Mouse (Mus musculus) ES-CJ7 (cell line): ENCODE results near the gene Alox12b.

Experiments used
- DNase-seq: peaks from one replicate; pipeline ENCODE4 v3.0.0; 2011; ENCODE audit warnings: low read depth, low spot score

The Alox12b gene

GRCm38 (mm10) chr11:69172606-69173005 lies 15.8 kb downstream of the Alox12b start:
- DNase-seq = no peak

DNA sequence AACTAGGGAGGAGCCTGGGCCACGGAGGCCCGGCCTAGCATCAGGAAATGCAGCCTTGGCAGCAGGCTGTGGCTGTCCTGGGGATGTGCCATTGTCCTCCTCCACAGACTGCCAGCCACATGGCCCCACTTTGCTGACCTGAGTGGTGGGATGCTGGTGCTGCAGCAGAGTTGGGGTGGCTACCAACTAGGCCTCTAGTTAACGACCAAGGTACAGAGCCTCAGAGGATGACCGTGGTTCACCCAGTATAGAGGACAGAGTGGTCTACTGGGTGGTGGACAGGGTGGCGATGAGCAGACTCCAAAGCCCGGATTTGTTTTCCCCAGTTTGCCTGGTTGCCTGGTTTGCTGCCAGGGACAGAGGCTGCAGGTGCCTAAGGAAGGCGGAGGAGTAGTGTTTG lies 17.9 kb downstream of the Alox12b start:
- DNase-seq = no peak

- no peak for DNase-seq
Measured at GRCm38 (mm10) chr11:69178525-69178924, 21.7 kb downstream of the Alox12b start.

- DNase-seq = no peak
Measured at GRCm38 (mm10) chr11:69179512-69179911, 22.7 kb downstream of the Alox12b start.

- DNase-seq = peak; percentile 28
Measured at GRCm38 (mm10) chr11:69180120-69180519, 23.3 kb downstream of the Alox12b start.

DNA sequence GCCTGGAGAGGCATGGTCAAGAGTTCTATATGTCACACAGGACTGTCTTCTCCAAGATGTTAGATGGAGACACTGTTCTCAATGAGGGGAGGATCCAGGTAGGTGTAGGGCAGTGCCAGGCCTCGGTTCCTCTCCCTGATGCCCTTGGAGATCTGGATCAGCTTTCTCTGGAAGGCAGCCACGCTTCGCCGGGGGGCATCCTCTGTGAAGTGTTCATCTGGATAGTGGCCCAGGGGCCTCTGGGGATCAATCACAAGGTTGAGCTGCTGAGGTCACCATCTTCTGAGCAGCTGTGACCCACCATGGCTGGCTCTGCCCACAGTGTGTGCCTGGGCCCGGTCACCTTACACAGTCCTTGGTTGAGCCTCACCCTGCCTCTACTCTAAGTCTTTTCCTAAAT lies 28.2 kb downstream of the Alox12b start:
- no peak for DNase-seq

DNA sequence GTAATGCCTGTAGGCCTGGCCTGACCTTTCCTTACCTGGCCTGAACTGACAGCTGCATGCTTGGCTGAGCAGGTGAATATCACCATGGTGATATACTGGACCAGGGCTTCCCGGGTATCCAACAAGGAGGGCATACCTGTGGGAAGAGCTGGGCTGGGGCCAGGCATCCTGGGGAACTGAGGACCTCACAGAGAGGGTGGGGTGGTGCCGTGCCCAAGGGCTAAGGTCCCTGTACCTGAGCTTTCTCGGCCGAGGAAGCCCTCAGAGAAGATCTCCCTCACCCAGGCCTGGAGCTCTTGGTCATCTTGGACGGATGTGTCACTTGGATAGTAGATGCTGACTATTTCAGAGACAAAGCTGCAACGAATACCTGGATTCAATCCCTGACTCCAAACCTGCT lies 29.1 kb downstream of the Alox12b start:
- DNase-seq = no peak

DNA sequence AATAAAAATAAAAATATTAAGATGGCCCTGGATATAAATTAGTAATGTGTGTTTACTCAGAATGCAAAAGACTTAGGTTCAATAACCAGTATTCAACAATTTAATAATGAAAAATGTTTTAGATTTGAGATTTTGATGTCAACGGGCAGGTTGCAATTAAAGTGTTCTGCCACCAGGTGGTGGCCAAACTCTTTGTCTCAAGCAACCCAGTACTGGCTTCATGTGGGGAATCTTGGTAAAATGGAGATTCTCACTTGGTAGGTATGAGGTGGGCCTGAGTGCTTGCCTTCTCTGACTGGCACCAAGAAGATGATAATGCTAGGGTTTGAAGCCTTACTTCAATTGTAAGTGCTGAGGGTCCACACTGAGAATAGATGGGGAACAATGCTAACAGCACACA lies 36.1 kb downstream of the Alox12b start:
- DNase-seq = peak; percentile 40

GRCm38 (mm10) chr11:69196766-69197165 lies 40.0 kb downstream of the Alox12b start:
- DNase-seq = peak; percentile 56

- DNase-seq = no peak
Measured at GRCm38 (mm10) chr11:69197194-69197593, 40.4 kb downstream of the Alox12b start.

GRCm38 (mm10) chr11:69197743-69198142 lies 41.0 kb downstream of the Alox12b start, which contains the start of gene Alox8:
Alox8 (minus strand) TSS chr11:69197843.
- DNase-seq = no peak

DNA sequence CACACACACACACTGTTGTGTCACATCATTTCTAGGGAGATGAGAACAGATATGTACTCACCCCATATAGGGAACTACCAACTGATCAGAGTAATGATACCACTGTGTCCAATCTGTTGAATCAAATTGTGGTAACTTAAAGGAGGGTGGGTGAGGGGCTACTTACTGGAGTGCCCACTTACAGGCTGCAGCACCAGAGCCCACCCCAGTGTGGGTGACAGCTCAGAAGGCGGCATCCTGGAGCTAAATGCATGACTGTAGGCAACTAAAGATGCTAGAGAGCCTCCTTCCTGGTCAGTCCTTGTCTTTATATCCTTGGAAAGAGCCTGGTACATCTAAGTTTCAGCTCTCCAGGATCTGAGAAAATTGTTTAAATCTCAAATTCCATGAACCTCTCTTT lies 42.5 kb downstream of the Alox12b start:
- no peak for DNase-seq

DNA sequence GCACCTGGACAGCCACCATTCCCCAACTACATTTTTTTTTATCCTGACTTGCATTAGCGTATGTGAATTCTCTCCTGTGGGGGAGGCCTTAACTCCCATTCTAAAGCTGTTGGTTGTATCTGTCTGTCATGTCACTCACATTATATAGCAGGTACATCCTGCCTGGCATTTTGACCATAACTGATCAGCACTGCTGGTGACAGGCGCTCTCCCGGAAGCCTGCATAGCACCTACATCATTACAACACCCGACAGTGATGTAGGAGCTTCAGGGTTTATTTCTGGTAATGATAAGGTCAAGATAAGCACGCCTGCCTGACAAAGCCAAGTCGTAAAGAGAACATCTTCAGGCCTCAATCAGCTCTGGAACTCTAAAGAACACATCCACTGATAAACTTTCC lies 43.4 kb downstream of the Alox12b start:
- no peak for DNase-seq

GRCm38 (mm10) chr11:69202469-69203230 lies 45.9 kb downstream of the Alox12b start:
- DNase-seq = no peak

DNA sequence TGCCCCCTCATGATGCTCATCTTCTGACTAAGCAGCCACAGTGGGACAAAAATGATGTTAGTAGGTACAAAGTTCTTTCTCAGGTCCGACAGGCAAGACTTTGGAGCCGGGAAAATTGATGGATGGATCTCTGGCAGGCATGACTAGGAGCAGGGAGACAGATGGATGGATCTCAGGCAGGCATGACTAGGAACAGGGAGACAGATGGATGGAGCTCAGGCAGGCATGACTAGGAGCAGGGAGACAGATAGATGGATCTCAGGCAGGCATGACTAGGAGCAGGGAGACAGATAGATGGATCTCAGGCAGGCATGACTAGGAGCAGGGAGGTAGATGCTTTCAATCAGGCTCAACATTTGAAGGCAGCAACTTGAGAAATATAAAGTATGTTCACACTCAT lies 54.6 kb downstream of the Alox12b start:
- DNase-seq = peak; percentile 65

DNA sequence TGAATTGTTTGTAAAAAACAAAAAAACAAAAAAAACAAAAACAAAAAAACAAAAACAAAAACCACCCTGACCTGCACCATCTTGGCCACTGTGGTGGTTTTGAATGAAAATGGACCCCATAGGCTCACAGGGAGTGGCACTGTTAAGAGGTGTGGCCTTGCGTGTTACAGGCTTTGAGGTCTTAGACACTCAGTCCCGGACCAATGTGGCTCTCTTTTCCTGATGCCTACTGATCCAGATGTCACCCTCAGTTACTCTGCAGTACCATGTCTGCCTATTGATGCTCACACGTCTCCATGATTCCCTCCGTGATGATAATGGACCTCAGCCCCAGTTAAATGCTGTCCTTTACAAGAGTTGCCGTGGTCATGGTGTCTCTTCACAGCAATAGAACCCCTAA lies 60.6 kb downstream of the Alox12b start:
- DNase-seq = peak; percentile 20

DNA sequence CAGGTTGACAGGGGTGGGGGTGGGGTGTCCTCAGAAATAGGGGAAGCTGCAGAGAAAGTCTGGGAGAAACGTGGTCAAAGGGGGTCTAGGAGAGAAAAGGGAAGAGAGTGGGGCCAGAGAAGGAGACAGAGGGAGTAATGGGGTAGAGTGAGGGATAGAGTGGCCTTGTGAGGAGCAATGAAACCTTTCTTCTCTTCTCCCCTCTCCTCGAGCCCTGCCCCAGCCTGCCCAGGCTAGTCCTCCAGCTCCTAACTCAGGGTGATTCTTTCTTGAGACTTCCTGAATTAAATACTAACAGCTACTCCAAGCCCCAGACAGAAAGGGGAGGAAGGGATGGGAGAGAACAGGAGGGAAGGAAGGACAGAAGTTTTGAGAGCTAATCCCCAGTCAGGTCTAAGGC lies 61.9 kb downstream of the Alox12b start:
- no peak for DNase-seq
